Mouse (Mus musculus) frontal cortex, postnatal 25 days (tissue): ENCODE measurements at regions not wholly inside any gene's neighbourhood (a gene's known extent, or its start where the extent isn't known, plus 50 kb on each side); places are given as distances from the start of the nearest gene placed in this dataset.

Experiments
- DNase-seq, 2 experiments: peaks; one replicate each; pipeline ENCODE4 v3.0.0; 2022; ENCODE audit warnings: low spot score in 2 of 2

DNA sequence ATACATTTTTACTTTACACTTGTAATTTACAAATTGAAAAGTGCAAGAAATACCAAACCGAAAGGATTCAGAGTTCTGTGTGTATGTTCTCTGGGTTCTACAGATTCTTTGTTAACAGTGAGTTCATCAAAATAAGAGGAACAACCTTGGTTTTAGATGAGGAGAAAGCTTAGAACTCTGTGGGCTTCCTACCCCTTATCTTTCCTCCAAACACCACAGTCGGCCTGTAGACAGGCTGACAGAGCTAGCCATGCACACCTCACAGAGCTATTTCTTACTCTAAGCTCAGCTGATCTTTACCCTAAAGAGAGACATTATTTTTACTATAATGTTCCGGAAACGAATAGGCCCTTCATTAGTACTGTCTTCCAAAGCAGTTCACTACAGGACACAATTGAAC is 67.7 kb upstream of the Zdhhc17 start:
- DNase-seq = no peak

DNA sequence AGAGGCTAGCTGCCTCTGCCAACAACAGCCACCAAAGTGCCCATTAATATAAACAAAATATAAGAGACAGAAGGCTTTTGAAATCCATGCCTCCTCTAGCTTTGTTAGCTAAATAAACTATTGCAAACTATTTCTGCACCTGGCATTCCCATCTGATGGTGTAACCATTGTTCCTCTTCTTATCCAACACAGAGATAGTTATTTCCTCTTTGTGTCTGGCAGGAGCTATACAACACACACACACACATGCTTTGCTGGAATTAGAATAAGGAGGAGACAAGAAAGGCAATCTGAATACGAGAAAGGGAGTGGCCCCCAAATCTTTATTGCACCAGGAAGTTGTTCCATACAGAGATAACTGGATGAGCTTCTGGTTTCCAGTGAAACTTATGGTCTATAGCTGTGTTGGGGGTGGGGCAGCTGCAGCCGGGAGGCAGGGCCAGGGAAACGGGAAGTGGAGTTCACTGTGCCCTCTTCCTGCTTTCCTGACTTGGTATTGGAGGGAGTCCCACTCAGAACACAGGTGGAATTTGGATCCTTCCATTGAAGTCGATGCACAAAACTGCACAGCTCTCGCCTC is 64.0 kb upstream of the Zdhhc17 start:
- no peak for DNase-seq

DNA sequence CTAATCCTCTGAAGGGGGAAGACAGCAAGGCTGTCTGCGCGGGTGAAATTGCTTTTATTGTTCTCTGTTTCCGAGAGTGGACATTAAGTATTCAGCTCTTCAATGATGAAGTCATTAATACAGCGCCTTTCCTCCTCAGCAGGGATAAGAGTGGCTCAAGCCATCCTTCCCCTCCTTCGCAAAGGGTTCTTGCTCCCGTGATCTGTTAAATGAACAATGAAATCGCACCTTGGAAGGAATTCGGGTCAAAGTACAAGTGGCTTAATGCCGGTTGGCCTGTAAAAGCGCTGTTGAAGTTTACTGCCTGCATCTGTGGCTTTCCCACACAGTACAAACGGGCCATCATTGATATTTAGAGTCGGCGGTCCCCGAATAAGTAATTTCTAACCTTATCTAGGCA is 63.3 kb upstream of the Zdhhc17 start:
- DNase-seq = no peak

DNA sequence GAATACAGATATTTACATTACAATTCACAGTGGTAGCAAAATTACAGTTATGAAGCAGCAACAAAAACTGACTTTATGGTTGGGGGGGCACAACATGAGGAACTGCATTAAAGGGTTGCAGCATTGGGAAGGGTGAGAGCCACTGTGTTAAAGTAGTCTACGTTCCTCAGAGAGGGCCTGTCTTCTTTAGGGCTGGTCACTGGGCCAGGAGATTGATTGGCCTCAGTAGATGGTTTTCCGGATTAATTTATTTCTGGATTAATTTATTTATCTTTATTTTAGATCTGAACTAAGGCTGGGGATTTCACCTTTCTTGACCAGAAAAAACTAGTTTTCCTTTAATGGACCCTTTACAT is 62.6 kb upstream of the Zdhhc17 start:
- DNase-seq = no peak

DNA sequence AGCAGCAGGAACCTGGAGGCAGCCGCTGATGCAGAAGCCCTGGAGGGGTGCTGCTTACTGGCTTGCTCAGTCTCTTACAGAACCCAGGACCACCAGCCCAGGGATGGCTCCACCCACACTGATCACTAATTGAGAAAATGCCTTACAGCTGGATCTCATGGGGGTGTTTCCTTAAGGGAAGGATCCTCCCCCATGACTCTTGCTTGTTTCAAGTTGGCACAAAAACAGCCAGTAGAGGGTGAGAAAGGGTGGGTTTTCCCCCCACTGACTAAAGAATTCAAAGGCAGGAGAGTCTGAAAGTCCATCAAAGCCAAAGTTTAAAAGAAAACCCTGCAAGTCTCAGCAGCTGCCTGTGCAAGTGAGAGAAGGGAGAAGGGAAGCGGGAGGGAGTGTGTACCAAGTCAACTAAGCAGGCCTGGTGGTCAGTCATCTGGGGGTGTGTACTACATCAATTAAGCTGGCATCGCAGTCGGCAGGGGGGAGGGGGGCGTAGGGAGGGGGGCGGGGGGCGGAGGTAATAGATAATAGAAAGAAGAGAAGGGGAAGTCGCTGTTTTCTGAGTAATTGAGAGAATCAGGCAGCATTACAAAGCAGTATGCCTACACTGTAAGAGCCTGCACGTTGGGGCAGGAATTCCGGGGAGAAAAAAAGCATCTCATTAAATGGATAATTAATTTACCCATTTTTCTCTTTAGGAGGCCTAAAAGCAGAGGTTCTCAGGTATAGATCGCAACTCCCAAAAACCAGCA is 62.0 kb upstream of the Zdhhc17 start:
- DNase-seq = no peak

DNA sequence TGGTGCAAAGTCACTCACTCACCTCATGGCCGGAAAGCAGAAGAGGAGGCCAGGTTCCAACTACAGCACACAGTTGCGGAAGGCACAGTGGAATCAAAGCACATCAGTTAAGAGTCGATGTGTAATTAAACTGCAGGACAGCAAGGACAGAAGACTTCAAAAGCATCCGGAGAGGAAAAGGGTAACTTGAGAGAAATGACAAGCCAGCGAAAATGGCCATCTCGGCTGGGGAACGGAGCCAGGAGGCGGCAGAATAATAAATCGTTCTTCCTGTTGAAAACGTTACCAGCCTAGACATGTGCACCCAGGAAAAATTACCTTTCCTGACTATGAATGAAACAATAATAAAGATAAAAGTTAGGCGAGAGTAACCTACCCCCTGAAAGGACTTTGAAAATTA is 56.2 kb upstream of the Zdhhc17 start:
- no peak for DNase-seq

DNA sequence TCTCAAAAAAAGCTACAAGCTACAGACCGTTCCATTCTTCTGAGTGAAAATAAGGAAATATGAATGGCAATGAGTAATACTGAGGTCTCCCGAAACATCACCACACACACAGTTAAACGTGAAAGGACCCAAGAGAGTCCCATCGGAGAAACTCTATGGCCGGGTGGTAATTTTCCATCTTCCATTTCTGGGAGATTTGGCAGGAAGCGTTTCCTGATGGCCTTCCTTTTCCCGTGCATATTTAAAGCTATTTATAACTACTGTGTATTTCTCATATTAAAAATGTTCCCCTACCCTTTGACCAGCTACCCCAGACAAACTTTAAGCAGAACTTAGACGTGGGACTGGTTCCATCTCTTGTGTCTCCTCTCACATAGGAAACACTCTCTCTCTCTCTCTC is 50.7 kb upstream of the Zdhhc17 start:
- no peak for DNase-seq
